Mouse (Mus musculus) gastrocnemius, postnatal 10 days (tissue): ENCODE measurements around the gene Gm21312. TPM values are rescaled to one million over a fixed set of nuclear protein-coding genes. Genes with fewer than 3 reads are reported as not detected.
"Not testable (repeated sequence)": the region's sequence is repeated elsewhere in the genome, so short reads cannot be mapped to it uniquely, and the experiment has no call there.

ENCODE experiments used
- DNase-seq: peaks from one replicate; pipeline ENCODE4 v3.0.0; 2021; ENCODE audit warnings: mixed read lengths
- long read RNA-seq, 2 experiments: library from polyadenylated mRNA; stranded (forward); transcript quantifications; one replicate each; pipeline ENCODE4 v2.0.0; 2021
- total RNA-seq, 2 experiments: library from RNA; stranded (reverse); gene quantifications; 2 replicates each; pipeline ENCODE4 v1.2.3; 2021

The Gm21312 gene
- total RNA-seq: not detected
- long read RNA-seq, experiment 1: 0 reads
- long read RNA-seq, experiment 2: 0 reads

GRCm38 (mm10) chr10:104176724-104177123 is at the start of gene Gm21312:
Gene Gm21312, plus strand, starts transcription at chr10:104177024.
- not testable (repeated sequence) for DNase-seq

GRCm38 (mm10) chr10:104142687-104143086 is 34.1 kb upstream of the Gm21312 start, which contains the start of gene Gm21293:
Gene Gm21293, plus strand, starts transcription at chr10:104142987.
- not testable (repeated sequence) for DNase-seq

- not testable (repeated sequence) for DNase-seq
These were observed 25.6 kb upstream of the Gm21312 start, which contains the start of gene Gm6763 for GRCm38 (mm10) chr10:104151197-104151596. Gene Gm6763, plus strand, starts transcription at chr10:104151497.

DNA sequence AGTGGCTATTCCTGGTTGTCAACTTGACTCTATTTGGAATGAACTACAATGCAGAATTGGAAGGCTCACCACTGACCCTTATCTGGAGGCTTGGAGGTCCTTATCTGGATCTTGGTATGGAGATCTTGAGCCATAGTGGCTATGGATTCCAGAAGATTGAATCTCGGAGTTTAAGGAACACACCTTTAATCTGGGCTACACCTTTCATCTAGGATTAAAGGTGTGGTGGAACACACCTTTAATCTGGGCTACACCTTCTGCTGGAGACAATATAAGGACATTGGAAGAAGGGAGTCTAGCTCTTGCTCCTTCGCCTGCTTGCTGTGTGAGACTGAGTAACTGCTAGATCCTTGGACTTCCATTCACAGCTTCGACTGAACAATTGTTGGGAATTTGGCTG is 17.1 kb upstream of the Gm21312 start, which contains the start of gene Gm8764:
TSS of gene Gm8764 (plus strand) at position 301 of the 400 bp plus-strand sequence.
- DNase-seq: not testable (repeated sequence)

DNA sequence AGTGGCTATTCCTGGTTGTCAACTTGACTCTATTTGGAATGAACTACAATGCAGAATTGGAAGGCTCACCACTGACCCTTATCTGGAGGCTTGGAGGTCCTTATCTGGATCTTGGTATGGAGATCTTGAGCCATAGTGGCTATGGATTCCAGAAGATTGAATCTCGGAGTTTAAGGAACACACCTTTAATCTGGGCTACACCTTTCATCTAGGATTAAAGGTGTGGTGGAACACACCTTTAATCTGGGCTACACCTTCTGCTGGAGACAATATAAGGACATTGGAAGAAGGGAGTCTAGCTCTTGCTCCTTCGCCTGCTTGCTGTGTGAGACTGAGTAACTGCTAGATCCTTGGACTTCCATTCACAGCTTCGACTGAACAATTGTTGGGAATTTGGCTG is 8.6 kb upstream of the Gm21312 start, which contains the start of gene Gm21304:
TSS of gene Gm21304 (plus strand) at position 301 of the 400 bp plus-strand sequence.
- DNase-seq: not testable (repeated sequence)

DNA sequence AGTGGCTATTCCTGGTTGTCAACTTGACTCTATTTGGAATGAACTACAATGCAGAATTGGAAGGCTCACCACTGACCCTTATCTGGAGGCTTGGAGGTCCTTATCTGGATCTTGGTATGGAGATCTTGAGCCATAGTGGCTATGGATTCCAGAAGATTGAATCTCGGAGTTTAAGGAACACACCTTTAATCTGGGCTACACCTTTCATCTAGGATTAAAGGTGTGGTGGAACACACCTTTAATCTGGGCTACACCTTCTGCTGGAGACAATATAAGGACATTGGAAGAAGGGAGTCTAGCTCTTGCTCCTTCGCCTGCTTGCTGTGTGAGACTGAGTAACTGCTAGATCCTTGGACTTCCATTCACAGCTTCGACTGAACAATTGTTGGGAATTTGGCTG is 8.4 kb downstream of the Gm21312 start, which contains the start of gene Gm20765:
TSS of gene Gm20765 (plus strand) at position 301 of the 400 bp plus-strand sequence.
- not testable (repeated sequence) for DNase-seq

DNA sequence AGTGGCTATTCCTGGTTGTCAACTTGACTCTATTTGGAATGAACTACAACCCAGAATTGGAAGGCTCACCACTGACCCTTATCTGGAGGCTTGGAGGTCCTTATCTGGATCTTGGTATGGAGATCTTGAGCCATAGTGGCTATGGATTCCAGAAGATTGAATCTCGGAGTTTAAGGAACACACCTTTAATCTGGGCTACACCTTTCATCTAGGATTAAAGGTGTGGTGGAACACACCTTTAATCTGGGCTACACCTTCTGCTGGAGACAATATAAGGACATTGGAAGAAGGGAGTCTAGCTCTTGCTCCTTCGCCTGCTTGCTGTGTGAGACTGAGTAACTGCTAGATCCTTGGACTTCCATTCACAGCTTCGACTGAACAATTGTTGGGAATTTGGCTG is 16.9 kb downstream of the Gm21312 start, which contains the start of gene Gm4340:
TSS of gene Gm4340 (plus strand) at position 301 of the 400 bp plus-strand sequence.
- not testable (repeated sequence) for DNase-seq

GRCm38 (mm10) chr10:104209655-104210054 is 32.8 kb downstream of the Gm21312 start:
- no peak for DNase-seq

- no peak for DNase-seq
These were observed 33.6 kb downstream of the Gm21312 start for GRCm38 (mm10) chr10:104210268-104210990.

GRCm38 (mm10) chr10:104214527-104214926 is 37.7 kb downstream of the Gm21312 start:
- DNase-seq: no peak

GRCm38 (mm10) chr10:104220303-104221021 is 43.6 kb downstream of the Gm21312 start:
- DNase-seq: no peak

Other genes with a start within 250 kb of the Gm21312 start
- gene Gm21293, start 34.0 kb upstream of the Gm21312 start, total RNA-seq: not detected
- not detected for gene Gm6763, start 25.5 kb upstream of the Gm21312 start, total RNA-seq
- gene Gm8764, start 17.0 kb upstream of the Gm21312 start, total RNA-seq: not detected
- gene Gm21304, start 8.5 kb upstream of the Gm21312 start, total RNA-seq: not detected
- gene Gm20765, start 8.5 kb downstream of the Gm21312 start, total RNA-seq: not detected
- not detected for gene Gm4340, start 17.0 kb downstream of the Gm21312 start, total RNA-seq